Mouse (Mus musculus) embryonic fibroblast, embryonic 13.5 days (primary cell): ENCODE measurements at regions not wholly inside any gene's neighbourhood (a gene's known extent, or its start where the extent isn't known, plus 50 kb on each side); places are given as distances from the start of the nearest gene placed in this dataset.

Experiments used
- CTCF ChIP-seq: IDR thresholded peaks from 2 replicates; pipeline ENCODE4 v1.5.1; 2011; ENCODE audit warnings: mild to moderate bottlenecking, control low read depth, low read length, moderate library complexity, borderline replicate concordance; ENCODE audit not compliant: insufficient read depth
- POLR2A ChIP-seq: IDR thresholded peaks from 2 replicates; pipeline ENCODE4 v1.6.1; 2011; ENCODE audit warnings: low read depth, mild to moderate bottlenecking, control low read depth, low read length, moderate library complexity

GRCm38 (mm10) chr12:32110903-32111302 lies 49.8 kb upstream of the Prkar2b start:
- TF ChIP-seq POLR2A = no peak
- TF ChIP-seq CTCF = no peak
